Mouse (Mus musculus) heart, embryonic 15.5 days (tissue): Measurements from ENCODE around the gene Pknox2. TPM values are rescaled to one million over a fixed set of nuclear protein-coding genes. Genes with fewer than 3 reads are reported as not detected.

ENCODE experiments used
- ATAC-seq: fragments of 200-750 bp; cut with Nextera tagmentation; replicated peaks from 2 replicates; pipeline ENCODE4 v1.8.0; 2017; ENCODE audit warnings: low read depth, moderate TSS enrichment; ENCODE audit not compliant: insufficient number of reproducible peaks, insufficient read depth, low FRiP score
- H3K27ac ChIP-seq: fragments of 300-500 bp; sonication (generic); 2 replicates; pipeline ENCODE4 v1.5.1; 2015; ENCODE audit warnings: mild to moderate bottlenecking, inconsistent platforms
- H3K27me3 ChIP-seq: fragments of 300-500 bp; sonication (generic); 2 replicates; pipeline ENCODE4 v1.6.1; 2015; ENCODE audit warnings: inconsistent platforms
- H3K36me3 ChIP-seq: fragments of 300-500 bp; sonication (generic); 2 replicates; pipeline ENCODE4 v1.6.1; 2015; ENCODE audit warnings: mild to moderate bottlenecking, inconsistent platforms
- H3K4me1 ChIP-seq: fragments of 300-500 bp; sonication (generic); replicated peaks from 2 replicates; pipeline ENCODE4 v1.6.1; 2015; ENCODE audit warnings: inconsistent platforms
- H3K4me2 ChIP-seq: fragments of 300-500 bp; sonication (generic); 2 replicates; pipeline ENCODE4 v1.6.1; 2015; ENCODE audit warnings: inconsistent platforms, mild to moderate bottlenecking, moderate library complexity
- H3K4me3 ChIP-seq: fragments of 300-500 bp; sonication (generic); 2 replicates; pipeline ENCODE4 v1.5.1; 2015; ENCODE audit warnings: mild to moderate bottlenecking, inconsistent platforms
- H3K9ac ChIP-seq: fragments of 300-500 bp; sonication (generic); 2 replicates; pipeline ENCODE4 v1.6.1; 2015; ENCODE audit warnings: mild to moderate bottlenecking, inconsistent platforms
- H3K9me3 ChIP-seq: fragments of 300-500 bp; sonication (generic); replicated peaks from 2 replicates; pipeline ENCODE4 v1.6.1; 2016; ENCODE audit warnings: inconsistent platforms
- WGBS: fragments of 180-500 bp; shearing (Covaris S2); methylation state at CpG from one replicate; pipeline ENCODE4 v1.1.7; 2015; ENCODE audit warnings: mixed read lengths; 5-methylcytosine and 5-hydroxymethylcytosine counted together
- polyA plus RNA-seq: library from polyadenylated mRNA; unstranded; fragments of >200 nt; fragmentation: Nextera tagmentation; extraction: Ambion mirVana; gene quantifications from 2 replicates; pipeline ENCODE4 v1.2.1, GENCODE M21; 2015

Gene Pknox2
- polyA plus RNA-seq, 1 experiment from 2014 or later: 4.6 TPM

DNA sequence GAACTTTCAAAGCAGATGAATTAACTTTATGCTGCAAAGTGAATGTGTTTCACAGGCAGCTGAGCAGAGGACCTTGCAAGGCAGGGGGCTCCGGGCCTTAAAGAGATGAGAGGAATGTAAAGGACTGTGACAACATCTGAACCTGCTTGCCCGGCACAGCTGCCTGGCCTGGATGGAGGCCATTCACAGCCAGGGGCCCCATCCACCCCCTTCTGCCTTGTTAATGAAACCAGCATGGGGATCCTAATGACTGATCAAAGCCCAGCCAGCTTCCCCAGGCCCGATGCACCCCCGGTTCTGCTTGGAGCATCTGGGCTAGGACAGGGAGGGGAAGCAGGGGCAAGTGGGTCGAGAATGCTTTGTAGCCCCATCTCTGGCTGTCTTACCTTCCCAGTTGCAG, 183.0 kb downstream of the Pknox2 start:
- Histone ChIP-seq H3K4me3 (no peak overlapping the region), H3K9me3 (no peaks in the 10 kb centered on the region), H3K36me3 (no peaks in the 10 kb centered on the region), H3K4me1 (peaks cover 14% of the 10 kb centered on the region), H3K4me2 (no peak overlapping the region), H3K9ac (no peak overlapping the region), H3K27me3 (no peaks in the 10 kb centered on the region), H3K27ac (no peak overlapping the region)
- WGBS: 15% methylated on average over 5 of the region's 5 CpGs
- ATAC-seq: no peak

DNA sequence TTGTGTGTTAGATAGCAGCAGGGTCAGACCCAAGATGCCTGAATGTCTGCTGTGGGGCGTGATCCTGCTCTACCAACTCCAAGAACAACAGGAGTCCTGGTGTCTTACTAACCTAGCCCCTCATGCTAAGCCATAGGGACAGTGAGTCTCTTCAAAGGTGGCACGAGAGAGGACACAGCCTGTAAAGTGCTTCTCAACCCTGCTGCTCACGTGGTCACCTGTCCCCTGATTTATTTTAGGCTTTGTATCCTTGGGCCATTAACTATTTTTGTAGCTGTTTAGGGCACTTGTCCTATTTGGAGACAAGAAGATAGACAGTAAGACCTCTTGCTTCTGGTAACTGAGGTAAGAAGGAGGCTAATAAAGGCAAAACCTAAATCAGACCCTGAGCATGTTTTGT, 183.7 kb downstream of the Pknox2 start:
- Histone ChIP-seq H3K27me3 (no peaks in the 10 kb centered on the region), H3K4me3 (no peak overlapping the region), H3K9ac (no peak overlapping the region), H3K4me2 (no peak overlapping the region), H3K36me3 (no peaks in the 10 kb centered on the region), H3K4me1 (peaks cover 14% of the 10 kb centered on the region), H3K27ac (no peak overlapping the region), H3K9me3 (no peaks in the 10 kb centered on the region)
- 39% methylated on average over 3 of the region's 3 CpGs for WGBS
- no peak for ATAC-seq

DNA sequence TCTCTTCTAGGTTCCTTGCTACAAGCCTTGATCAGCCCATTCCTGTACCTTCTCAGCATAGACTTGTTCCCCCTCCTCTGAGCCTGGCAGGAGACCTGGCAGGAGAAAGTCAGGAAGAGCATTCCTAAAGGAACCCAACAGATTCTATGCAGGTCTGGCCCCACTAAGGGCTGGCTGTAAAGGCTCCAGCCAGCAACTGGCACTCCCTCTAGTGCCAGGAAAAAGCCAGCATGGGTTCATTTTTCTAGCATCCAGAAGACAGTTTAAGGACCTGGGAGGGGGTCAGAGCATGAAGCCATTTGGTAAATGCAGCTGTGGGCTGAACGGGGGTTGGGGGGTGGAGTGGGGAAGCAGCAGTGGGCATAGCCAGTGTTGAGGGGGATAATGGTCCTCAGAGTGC, 185.3 kb downstream of the Pknox2 start:
- Histone ChIP-seq H3K4me2 (no peak overlapping the region), H3K36me3 (no peaks in the 10 kb centered on the region), H3K4me1 (peaks cover 14% of the 10 kb centered on the region), H3K4me3 (no peak overlapping the region), H3K9me3 (no peaks in the 10 kb centered on the region), H3K27me3 (no peaks in the 10 kb centered on the region), H3K9ac (no peak overlapping the region), H3K27ac (no peak overlapping the region)
- WGBS: 60% methylated on average over 1 of the region's 1 CpGs
- no peak for ATAC-seq

DNA sequence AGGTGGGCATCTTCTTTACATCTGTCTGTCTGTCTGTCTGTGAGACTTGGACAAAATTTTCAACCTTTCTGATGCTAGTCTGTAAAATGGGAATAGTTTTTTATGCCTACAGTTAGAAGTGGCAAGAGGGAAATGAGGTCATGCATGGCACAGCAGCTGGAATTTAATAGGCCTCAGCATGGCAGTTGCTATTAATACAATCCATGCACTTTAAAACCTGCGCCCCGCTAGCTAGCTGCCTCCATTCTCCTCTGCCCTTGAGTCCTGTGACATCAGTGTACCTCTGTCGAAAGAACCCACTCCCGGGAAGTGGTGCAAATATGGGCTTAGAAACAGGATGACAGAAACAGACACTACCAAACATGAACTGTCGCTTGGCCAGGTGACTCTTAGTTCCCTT, 186.1 kb downstream of the Pknox2 start:
- Histone ChIP-seq H3K36me3 (no peaks in the 10 kb centered on the region), H3K27ac (no peak overlapping the region), H3K9me3 (no peaks in the 10 kb centered on the region), H3K9ac (no peak overlapping the region), H3K4me2 (no peak overlapping the region), H3K27me3 (no peaks in the 10 kb centered on the region), H3K4me3 (no peak overlapping the region), H3K4me1 (peaks cover 14% of the 10 kb centered on the region)
- 73% methylated on average over 5 of the region's 5 CpGs for WGBS
- no peak for ATAC-seq

DNA sequence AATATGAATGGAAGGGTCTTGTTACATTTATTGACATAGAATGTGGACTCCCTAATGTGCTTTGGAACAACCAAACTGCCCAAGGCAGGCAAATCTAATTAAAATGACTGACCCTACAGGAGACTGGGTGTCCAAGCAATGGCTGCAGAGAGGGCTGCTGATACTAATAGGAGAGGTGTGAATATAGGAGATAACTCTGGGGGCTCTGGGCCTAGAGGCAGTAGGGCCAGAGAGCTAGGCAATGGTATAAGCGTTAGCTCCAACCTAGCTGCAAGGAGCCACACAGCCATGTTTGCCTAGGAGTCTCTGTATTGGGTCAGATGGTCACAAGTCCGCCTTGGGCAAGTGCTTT, 196.1 kb downstream of the Pknox2 start:
- no peak overlapping the region for H3K4me3 ChIP-seq
- WGBS: 84% methylated on average over 2 of the region's 2 CpGs
- H3K4me1 ChIP-seq: 0 out of 2 replicates have a peak, but pooled peaks cover 2% of the 10 kb centered on the region
- no peaks in the 10 kb centered on the region for H3K27me3 ChIP-seq
- no peak overlapping the region for H3K9ac ChIP-seq
- no peak for ATAC-seq
- no peaks in the 10 kb centered on the region for H3K9me3 ChIP-seq
- H3K36me3 ChIP-seq: no peaks in the 10 kb centered on the region
- H3K27ac ChIP-seq: no peak overlapping the region
- H3K4me2 ChIP-seq: no peak overlapping the region

DNA sequence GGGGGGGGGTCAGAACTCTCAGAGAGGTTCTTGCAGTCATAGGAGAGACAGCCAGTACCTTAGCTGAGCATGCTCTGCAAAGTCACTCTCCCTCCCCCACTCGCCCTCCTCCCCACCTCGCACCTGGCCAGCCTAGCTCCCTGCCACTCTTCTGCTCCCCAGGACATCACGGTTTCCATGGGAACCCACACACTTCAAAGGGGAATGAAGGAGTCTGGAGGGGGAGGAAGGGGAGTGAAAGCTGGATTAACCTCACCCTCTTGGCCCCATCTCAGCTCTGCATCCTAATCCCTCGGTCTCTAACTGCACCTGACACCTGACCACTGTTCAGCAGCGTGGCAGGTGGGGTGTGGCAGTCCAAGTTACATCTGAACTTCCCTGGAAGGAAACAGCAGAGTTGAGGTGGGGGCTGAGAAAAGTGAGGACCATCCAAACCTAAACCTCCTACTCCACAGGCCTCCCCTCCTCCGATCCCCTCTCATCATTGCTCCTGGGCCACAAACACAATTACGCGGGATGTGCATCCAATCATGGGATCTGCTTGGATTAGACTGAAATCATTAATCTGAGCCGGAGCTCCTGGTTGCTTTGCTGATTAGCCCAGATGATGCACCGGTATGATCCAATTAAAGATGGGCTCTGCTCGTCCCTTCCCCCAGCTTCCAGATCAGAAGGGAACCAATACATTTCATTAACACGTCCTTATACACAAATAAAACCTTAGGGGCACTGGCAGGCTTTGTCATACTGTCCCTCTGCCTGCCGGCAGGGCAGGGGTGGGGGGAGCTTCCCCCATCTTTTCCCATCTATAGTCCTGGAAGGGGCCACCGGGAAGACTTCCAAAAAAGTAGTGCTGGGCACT, 196.7 kb downstream of the Pknox2 start:
- H3K4me3 ChIP-seq: no peak overlapping the region
- H3K27me3 ChIP-seq: no peaks in the 10 kb centered on the region
- H3K36me3 ChIP-seq: no peaks in the 10 kb centered on the region
- H3K4me1 ChIP-seq: 0 out of 2 replicates have a peak, but pooled peaks cover 2% of the 10 kb centered on the region
- no peaks in the 10 kb centered on the region for H3K9me3 ChIP-seq
- H3K9ac ChIP-seq: no peak overlapping the region
- H3K4me2 ChIP-seq: no peak overlapping the region
- no peak overlapping the region for H3K27ac ChIP-seq
- 46% methylated on average over 14 of the region's 14 CpGs for WGBS
- no peak for ATAC-seq

DNA sequence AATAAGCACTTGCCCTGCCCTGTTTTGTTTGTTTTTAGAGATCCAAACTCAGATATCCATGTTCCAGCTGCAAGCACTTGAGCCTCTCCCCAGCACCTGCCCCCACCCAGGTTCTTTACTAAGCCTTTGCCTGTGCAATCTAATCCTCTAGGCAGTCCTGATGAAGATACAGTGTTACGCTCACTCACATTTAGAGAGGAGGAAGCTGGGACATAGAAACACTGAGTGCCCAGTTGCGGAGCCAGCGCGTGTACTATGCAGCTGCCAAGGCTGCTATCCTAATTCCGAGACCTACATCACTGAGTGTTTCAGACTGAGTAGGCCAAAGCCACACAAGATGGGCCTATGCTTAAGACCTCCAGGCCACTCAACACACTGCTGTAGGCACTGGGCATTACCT, 199.0 kb downstream of the Pknox2 start:
- no peak for ATAC-seq
- Histone ChIP-seq H3K9me3 (no peaks in the 10 kb centered on the region), H3K27ac (no peak overlapping the region), H3K9ac (no peak overlapping the region), H3K4me1 (peaks cover 9% of the 10 kb centered on the region), H3K4me2 (no peak overlapping the region), H3K4me3 (no peak overlapping the region), H3K36me3 (no peaks in the 10 kb centered on the region), H3K27me3 (no peaks in the 10 kb centered on the region)
- WGBS: 84% methylated on average over 5 of the region's 5 CpGs

DNA sequence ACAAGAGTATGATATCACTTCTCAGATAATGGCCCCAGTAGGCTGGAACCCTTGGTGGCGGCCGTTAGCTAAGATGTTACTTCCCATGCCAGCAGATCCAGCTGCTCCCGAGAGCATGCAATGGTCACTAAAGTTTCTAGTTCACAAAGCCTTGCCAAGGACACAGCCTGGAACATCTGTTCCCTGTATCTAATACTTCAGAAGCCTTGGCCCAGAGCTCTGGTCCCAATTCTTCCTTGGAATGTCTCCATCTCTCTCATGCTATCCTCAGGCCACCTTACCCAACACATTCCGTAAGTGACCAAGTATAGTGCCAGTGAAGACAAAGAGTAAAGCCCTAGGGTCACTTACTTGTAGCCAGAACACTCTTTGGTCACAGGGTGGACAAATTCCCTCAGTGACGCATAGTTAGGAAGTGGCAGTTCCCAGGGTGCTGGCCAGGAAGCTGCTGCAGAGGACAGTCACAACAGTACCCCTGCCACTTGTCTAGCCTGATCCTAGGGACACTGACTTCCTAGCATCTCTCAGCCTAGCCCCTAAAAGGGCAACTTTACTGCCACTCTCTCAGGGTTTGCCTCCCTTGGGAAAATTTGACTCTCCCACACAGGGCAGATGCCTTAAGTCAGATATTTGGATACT, 200.0 kb downstream of the Pknox2 start:
- H3K9ac ChIP-seq: no peak overlapping the region
- no peak for ATAC-seq
- H3K4me3 ChIP-seq: no peak overlapping the region
- H3K27me3 ChIP-seq: no peaks in the 10 kb centered on the region
- no peak overlapping the region for H3K4me2 ChIP-seq
- H3K9me3 ChIP-seq: no peaks in the 10 kb centered on the region
- WGBS: 76% methylated on average over 5 of the region's 5 CpGs
- H3K27ac ChIP-seq: no peak overlapping the region
- H3K4me1 ChIP-seq: peaks cover 11% of the 10 kb centered on the region
- no peaks in the 10 kb centered on the region for H3K36me3 ChIP-seq

DNA sequence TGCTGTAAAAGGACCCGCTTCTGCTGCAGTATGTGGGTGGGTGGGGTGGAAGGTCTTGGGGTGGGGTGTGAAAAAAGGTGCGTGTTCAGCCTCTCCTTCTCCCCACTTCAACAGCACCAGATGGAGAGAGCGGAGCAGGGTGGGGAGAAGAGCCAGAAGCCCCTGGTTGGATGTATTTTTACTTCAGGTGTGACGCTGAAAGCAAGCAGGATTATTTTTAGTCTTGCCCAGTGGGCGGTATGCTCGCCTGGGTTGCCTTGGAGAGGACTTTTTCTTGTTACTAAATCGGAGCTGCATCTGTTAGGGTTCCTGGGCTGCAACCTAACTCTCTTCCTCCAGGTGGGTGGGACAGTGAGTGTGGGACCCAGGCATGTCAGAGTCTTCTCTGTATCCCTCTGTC, 202.4 kb downstream of the Pknox2 start:
- Histone ChIP-seq H3K27me3 (no peaks in the 10 kb centered on the region), H3K36me3 (no peaks in the 10 kb centered on the region), H3K4me2 (peak overlapping the region; percentile 34), H3K9me3 (no peaks in the 10 kb centered on the region), H3K4me1 (peaks cover 11% of the 10 kb centered on the region), H3K4me3 (no peak overlapping the region), H3K9ac (no peak overlapping the region), H3K27ac (0 out of 2 replicates have a peak overlapping the region, but pooled peaks have one; percentile 34)
- no peak for ATAC-seq
- 37% methylated on average over 7 of the region's 7 CpGs for WGBS

DNA sequence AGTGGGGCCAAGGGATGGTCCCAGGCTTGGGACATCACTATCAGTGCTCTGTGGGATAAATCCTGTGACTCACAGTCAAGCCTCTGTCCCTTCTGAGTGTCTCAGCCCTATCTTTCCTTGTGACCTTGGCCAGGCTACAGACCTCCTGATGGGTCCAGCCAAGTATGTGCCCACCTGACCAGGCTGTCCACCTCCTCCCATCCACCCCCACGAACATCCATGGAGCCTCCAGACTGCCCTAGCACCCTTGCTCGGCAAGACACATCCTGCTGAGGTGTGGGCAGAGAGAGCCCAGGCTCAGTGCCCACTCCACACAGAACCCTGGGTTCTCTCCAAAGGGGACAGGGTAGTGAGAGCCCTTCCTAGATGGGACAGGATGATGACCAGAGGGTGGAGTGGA, 204.6 kb downstream of the Pknox2 start:
- H3K9ac ChIP-seq: no peak overlapping the region
- peaks cover 9% of the 10 kb centered on the region for H3K4me1 ChIP-seq
- 61% methylated on average over 2 of the region's 2 CpGs for WGBS
- no peak overlapping the region for H3K27ac ChIP-seq
- no peaks in the 10 kb centered on the region for H3K36me3 ChIP-seq
- no peaks in the 10 kb centered on the region for H3K9me3 ChIP-seq
- no peak overlapping the region for H3K4me2 ChIP-seq
- no peak overlapping the region for H3K4me3 ChIP-seq
- no peaks in the 10 kb centered on the region for H3K27me3 ChIP-seq
- no peak for ATAC-seq

DNA sequence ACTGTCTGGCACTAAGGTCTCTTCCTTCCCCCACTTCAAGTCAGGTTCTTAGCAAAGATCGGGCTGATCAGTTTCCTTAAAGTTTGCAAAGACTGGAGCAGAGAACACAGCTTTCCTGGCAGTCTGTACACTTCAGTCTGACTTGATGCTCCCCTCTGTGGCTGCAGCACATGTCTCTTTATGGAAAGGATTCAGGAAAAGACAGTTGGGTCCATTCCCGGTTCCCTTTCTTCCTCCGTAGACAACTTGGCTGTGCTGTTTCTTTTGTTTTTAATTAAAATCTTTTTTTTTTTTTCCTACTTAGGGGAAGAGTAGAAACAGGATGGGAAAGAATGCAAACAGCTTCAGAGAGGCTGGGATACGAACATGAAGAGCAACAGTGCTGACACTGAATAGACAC, 205.1 kb downstream of the Pknox2 start:
- ATAC-seq: no peak
- 68% methylated on average over 4 of the region's 4 CpGs for WGBS
- H3K27ac ChIP-seq: no peak overlapping the region
- peaks cover 9% of the 10 kb centered on the region for H3K4me1 ChIP-seq
- H3K9ac ChIP-seq: no peak overlapping the region
- H3K9me3 ChIP-seq: no peaks in the 10 kb centered on the region
- no peaks in the 10 kb centered on the region for H3K36me3 ChIP-seq
- no peaks in the 10 kb centered on the region for H3K27me3 ChIP-seq
- no peak overlapping the region for H3K4me3 ChIP-seq
- H3K4me2 ChIP-seq: no peak overlapping the region

DNA sequence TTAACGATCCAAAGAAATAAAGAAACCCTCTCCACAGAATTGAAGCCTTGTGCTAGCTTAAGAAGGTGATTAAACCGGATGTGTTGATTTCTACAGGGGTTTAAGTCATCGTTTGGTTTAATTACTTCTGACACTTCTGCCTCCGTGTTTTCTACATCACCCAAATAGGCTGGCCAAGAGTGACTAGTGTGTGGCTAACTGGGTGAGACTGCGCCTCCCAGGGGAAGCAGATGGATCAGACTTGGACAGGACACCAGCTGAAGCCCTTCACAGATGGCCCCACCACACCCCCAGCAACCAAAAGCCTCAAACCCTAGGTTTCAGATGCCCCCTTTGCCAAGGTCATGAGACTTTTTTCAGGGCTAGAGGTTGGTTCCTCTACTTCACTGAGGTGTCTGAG, 205.6 kb downstream of the Pknox2 start:
- no peak overlapping the region for H3K27ac ChIP-seq
- H3K4me3 ChIP-seq: no peak overlapping the region
- H3K27me3 ChIP-seq: no peaks in the 10 kb centered on the region
- ATAC-seq: no peak
- no peak overlapping the region for H3K4me2 ChIP-seq
- H3K4me1 ChIP-seq: peaks cover 9% of the 10 kb centered on the region
- 36% methylated on average over 5 of the region's 5 CpGs for WGBS
- no peaks in the 10 kb centered on the region for H3K9me3 ChIP-seq
- H3K9ac ChIP-seq: no peak overlapping the region
- H3K36me3 ChIP-seq: no peaks in the 10 kb centered on the region
